Mouse (Mus musculus) gastrocnemius, adult 2 months (tissue): ENCODE results near the gene Aplp1. TPM values are rescaled to one million over a fixed set of nuclear protein-coding genes. Genes with fewer than 3 reads are reported as not detected.

Experiments
- DNase-seq: peaks from one replicate; pipeline ENCODE4 v3.0.0; 2022
- H3K27ac ChIP-seq: fragments of 200-600 bp; 2 replicates; pipeline ENCODE4 v1.8.1; 2022; ENCODE audit warnings: mild to moderate bottlenecking
- H3K4me3 ChIP-seq: fragments of 200-600 bp; 2 replicates; pipeline ENCODE4 v1.8.1; 2022; ENCODE audit warnings: mild to moderate bottlenecking, moderate library complexity
- CTCF ChIP-seq: fragments of 200-600 bp; IDR thresholded peaks from 2 replicates; pipeline ENCODE4 v1.8.1; 2022; ENCODE audit warnings: antibody characterized with exemption, mild to moderate bottlenecking, moderate library complexity
- intact Hi-C: fragments of 180-260 bp; cut with DNase I; formaldehyde crosslinking; loops from one replicate; pipeline ENCODE4 v1.15.1; 2025
- total RNA-seq, 2 experiments: library from RNA; stranded (reverse); gene quantifications; 2 replicates each; pipeline ENCODE4 v1.2.3; 2021

Gene Aplp1
- total RNA-seq, 2 experiments from 2014 or later = 0.94 to 1.2 TPM

DNA sequence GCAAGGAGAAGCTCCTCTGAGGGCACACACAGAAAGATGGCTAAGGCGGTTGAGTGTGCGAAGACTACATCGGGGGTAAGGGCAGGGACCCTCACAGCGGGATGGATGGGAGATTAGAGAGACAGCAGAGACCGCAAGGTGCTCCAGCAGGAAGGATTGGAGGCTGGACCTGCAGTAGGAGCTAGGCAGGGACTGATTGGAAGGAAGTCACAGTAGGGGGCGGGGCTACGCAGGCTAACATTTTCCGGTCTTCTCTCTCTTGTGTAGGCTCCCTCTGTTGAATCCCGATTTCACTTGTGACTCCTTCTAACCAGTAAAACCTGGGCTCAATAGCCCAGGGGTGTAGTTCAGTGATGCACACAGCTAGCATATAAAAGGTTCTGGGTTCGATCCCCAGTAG, 8.5 kb downstream of the Aplp1 start:
- Histone ChIP-seq H3K27ac (no peak overlapping the region), H3K4me3 (no peak overlapping the region)
- no peak for DNase-seq
- no peak for TF ChIP-seq CTCF
- intact Hi-C loops = no loop called here

DNA sequence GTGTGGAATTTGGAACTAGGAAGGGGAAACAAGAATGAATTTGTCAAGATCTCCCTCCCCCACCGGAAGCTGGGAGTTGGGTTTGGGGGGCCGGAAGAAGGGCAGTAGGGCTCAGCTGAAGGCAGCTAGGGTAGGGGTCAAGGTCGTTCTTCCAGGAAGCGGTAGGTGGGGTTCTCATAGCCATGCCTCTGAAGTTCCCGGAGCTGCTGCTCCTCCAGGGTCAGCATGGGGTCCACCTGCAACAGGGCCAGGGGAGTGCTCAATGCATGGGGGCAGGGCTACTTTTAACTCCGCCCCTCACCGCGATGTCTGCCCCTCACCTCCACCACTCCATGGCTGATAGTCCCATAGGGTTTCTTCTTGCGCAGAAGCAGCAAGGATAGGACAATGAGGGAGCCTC, 10.2 kb downstream of the Aplp1 start:
- Histone ChIP-seq H3K27ac (no peak overlapping the region), H3K4me3 (no peak overlapping the region)
- no peak for TF ChIP-seq CTCF
- no peak for DNase-seq
- intact Hi-C loops = no loop called here

- H3K27ac ChIP-seq = no peak overlapping the region
- no peak for DNase-seq
- TF ChIP-seq CTCF = no peak
- intact Hi-C loops = no loop called here
- no peak overlapping the region for H3K4me3 ChIP-seq
Observed at GRCm38 (mm10) chr7:30434701-30435100, 10.6 kb downstream of the Aplp1 start.

GRCm38 (mm10) chr7:30434238-30434637, 11.1 kb downstream of the Aplp1 start:
- Histone ChIP-seq H3K4me3 (no peak overlapping the region), H3K27ac (no peak overlapping the region)
- DNase-seq = peak; percentile 53
- no peak for TF ChIP-seq CTCF
- intact Hi-C loops = no loop called here

- no peak overlapping the region for H3K27ac ChIP-seq
- TF ChIP-seq CTCF = peak; percentile 57
- peak; percentile 67 for DNase-seq
- intact Hi-C loops = loop anchor here (2.0 kb wide), 2 partner anchors 59 to 95 kb away; no protein-coding TSS in a partner anchor
- H3K4me3 ChIP-seq = no peak overlapping the region
Observed at GRCm38 (mm10) chr7:30431793-30432192, 13.5 kb downstream of the Aplp1 start.

DNA sequence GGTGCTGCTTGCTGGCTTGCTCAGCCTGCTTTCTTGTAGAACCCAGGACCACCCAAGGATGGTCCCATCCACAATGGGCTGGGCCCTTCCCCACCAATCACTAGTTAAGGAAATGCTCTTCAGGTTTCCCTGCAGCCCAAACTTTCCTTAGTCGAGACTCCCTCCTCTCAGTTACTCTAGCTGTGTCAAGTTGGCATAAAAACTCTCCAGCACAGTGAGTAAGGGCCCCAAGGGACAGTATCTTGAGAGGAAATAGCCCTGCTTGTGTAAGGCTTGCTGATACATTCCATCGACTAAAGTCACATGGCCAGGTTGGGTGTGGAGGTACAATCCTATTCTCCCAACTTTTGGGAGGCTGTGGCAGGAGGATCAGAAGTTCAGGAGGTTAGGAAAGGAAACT, 15.1 kb downstream of the Aplp1 start:
- no peak for TF ChIP-seq CTCF
- no peak overlapping the region for H3K4me3 ChIP-seq
- DNase-seq = no peak
- no peak overlapping the region for H3K27ac ChIP-seq
- intact Hi-C loops = no loop called here

- intact Hi-C loops = no loop called here
- DNase-seq = no peak
- no peak for TF ChIP-seq CTCF
- no peak overlapping the region for H3K27ac ChIP-seq
- no peak overlapping the region for H3K4me3 ChIP-seq
Observed at GRCm38 (mm10) chr7:30429327-30429726, 16.0 kb downstream of the Aplp1 start.

- intact Hi-C loops = no loop called here
Observed at GRCm38 (mm10) chr7:30423071-30423641, 22.2 kb downstream of the Aplp1 start.

GRCm38 (mm10) chr7:30422560-30422959, 22.8 kb downstream of the Aplp1 start:
- peak overlapping the region; percentile 69 for H3K27ac ChIP-seq
- TF ChIP-seq CTCF = no peak
- intact Hi-C loops = no loop called here
- no peak for DNase-seq
- H3K4me3 ChIP-seq = peak overlapping the region; percentile 84

More at GRCm38 (mm10) chr7:30423071-30423641, 22.2 kb downstream of the Aplp1 start:
- no peak for TF ChIP-seq CTCF
- H3K27ac ChIP-seq = peak overlapping the region; percentile 69
- peak overlapping the region; percentile 84 for H3K4me3 ChIP-seq
- DNase-seq = no peak

GRCm38 (mm10) chr7:30421890-30422435, 23.4 kb downstream of the Aplp1 start:
- DNase-seq = peak; percentile 83
- peak overlapping the region; percentile 69 for H3K27ac ChIP-seq
- H3K4me3 ChIP-seq = peak overlapping the region; percentile 84
- TF ChIP-seq CTCF = no peak
- intact Hi-C loops = no loop called here

- no peak for TF ChIP-seq CTCF
- peak within 1 kb of the TSS; percentile 69 for H3K27ac ChIP-seq
- DNase-seq = peak; percentile 70
- intact Hi-C loops = no loop called here
- H3K4me3 ChIP-seq = peak within 1 kb of the TSS; percentile 84
Observed at GRCm38 (mm10) chr7:30421175-30421889, 24.0 kb downstream of the Aplp1 start, which contains the start of gene Nfkbid. Gene Nfkbid, plus strand, starts transcription at chr7:30421732.

GRCm38 (mm10) chr7:30420673-30421072, 24.7 kb downstream of the Aplp1 start:
- intact Hi-C loops = no loop called here
- no peak overlapping the region for H3K4me3 ChIP-seq
- no peak overlapping the region for H3K27ac ChIP-seq
- DNase-seq = no peak
- TF ChIP-seq CTCF = no peak
